Mouse (Mus musculus) monocyte, adult 5-6 weeks (primary cell): ENCODE measurements around the gene Gpatch11. TPM values are rescaled to one million over a fixed set of nuclear protein-coding genes. Genes with fewer than 3 reads are reported as not detected.
"Not testable (repeated sequence)": the region's sequence is repeated elsewhere in the genome, so short reads cannot be mapped to it uniquely, and the experiment has no call there.

Source experiments
- ATAC-seq: fragments of 153-309, 156-312 bp; replicated peaks from 2 replicates; pipeline ENCODE4 v1.8.0; 2017; ENCODE audit warnings: mild to moderate bottlenecking; ENCODE audit not compliant: low TSS enrichment, insufficient number of reproducible peaks, severe bottlenecking, poor library complexity, low FRiP score
- total RNA-seq: library from RNA; stranded (forward); fragments of 200-1000, 200-491, 200-594 nt; gene quantifications from 3 replicates; pipeline ENCODE4 v1.2.3, GENCODE M21; 2017

The Gpatch11 gene
- total RNA-seq: 57.6 to 86.9 TPM (median 66.9 TPM) in 3 replicates

DNA sequence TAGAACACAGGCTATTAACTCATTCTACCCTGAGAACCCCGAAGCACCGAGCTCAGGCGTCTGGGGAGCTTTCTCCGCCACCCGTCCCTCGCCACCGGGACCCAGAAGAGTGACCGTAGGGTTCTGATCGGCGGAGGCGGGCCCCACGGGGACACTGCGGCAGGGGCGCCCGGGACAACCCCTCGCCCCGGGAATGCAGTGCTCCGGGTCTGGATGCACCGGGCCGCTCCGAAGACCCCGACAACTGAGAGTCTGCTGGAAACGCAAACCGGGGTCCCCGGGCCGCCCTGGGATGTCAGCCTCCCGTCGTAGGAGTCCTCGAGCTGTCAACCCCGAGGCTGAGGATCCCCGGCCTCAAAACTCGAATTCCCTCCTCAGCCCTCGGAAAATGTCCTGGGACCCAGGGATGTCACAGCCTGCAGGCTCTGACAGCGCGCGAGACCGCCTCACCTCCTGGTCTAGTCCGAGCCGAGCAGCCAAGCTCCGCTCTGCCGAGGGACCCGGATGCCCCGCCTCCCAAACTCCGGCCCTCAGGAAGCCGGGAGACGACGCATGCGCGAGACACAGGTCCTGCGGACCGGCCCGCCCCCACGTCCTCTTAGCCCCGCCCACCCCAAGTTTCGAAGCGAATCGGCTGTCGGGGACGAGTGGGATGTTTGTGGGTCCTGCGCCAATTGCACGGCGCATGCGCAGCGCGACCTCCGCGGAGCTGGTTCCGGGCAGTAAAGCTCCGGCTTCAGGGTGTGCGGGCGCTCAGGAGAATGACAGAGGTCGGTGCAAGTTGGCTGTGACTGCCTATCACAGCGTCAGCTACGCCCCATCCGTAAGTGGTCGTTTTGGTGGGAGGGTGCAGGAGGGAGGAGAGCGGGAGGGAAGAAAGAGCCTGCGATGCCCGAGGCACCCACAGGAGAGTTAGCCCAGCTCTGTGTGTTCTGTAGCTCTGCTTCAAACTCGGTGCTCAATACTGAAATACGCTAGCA is at the start of gene Gpatch11, which contains the start of gene Heatr5b:
Gene Gpatch11, plus strand, starts transcription at position 712 of the 980 bp plus-strand sequence.
Gene Heatr5b, minus strand, starts transcription at position 509 of the 980 bp plus-strand sequence.
- peak; percentile 89 for ATAC-seq

GRCm38 (mm10) chr17:78788273-78788672 is 47.1 kb upstream of the Gpatch11 start:
- ATAC-seq: not testable (repeated sequence)

GRCm38 (mm10) chr17:78791068-78791689 is 44.2 kb upstream of the Gpatch11 start:
- ATAC-seq: no peak

- ATAC-seq: no peak
Measured at GRCm38 (mm10) chr17:78791690-78792070, 43.7 kb upstream of the Gpatch11 start.

DNA sequence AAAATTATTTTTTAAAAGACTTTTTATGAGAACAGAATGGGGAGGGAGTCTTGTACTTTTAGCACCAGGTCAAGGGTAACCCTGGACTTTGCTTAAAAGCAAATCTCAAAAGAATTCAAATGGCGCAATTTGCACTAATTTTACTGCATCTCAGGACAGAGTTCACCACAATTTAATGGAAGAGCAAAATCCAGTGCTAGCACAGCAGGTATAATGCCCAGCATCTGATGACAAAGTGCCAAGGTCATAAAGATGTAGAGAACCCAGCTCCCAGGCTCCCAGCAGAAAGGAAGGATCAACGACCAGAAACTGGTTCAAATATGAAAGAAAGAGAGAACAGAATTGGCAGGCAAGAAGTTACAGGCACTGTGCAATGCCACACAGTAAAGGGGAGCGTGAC is 43.2 kb upstream of the Gpatch11 start:
- no peak for ATAC-seq

- no peak for ATAC-seq
Measured at GRCm38 (mm10) chr17:78794390-78794789, 41.0 kb upstream of the Gpatch11 start.

- no peak for ATAC-seq
Measured at GRCm38 (mm10) chr17:78797222-78797621, 38.1 kb upstream of the Gpatch11 start.

DNA sequence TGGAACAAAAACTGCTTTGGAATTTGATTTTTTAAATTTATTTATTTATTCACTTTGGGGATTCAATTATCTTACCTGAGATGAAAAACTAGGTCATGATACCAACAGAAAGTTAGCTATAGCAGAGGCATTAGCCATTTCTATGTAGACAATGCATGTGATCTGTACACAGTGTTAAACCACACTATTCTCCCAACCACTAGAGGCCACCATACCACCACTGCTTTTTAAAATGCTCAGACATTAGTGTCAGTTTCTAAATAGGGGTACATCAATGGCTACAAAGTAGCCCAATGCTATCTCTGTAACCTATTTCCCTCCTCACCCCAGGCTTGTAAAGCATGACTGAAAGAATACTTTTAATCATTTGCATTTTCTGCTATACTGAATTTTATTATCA is 26.3 kb upstream of the Gpatch11 start:
- ATAC-seq: no peak

- no peak for ATAC-seq
Measured at GRCm38 (mm10) chr17:78809582-78809981, 25.8 kb upstream of the Gpatch11 start.

DNA sequence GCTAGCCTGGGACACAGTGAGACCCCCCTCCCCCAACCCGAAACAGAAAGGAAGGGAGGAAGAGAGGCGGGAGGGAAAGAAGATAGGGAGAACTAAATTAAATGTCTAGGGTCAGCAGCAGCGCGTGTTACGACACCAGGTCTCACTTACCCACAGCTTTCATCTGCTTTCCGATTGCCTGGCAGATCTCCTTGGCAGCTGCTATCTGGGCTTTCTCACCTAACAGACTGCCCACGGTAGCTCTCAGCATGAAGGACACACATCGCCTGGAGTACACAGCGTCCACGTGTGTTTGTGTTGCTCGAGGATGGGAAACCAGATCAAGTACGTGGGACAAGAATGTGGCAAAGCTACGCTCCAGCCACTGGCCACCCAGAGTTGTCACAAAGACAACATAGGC is 11.0 kb upstream of the Gpatch11 start:
- no peak; the same call in 1 of the 2 replicates for ATAC-seq

DNA sequence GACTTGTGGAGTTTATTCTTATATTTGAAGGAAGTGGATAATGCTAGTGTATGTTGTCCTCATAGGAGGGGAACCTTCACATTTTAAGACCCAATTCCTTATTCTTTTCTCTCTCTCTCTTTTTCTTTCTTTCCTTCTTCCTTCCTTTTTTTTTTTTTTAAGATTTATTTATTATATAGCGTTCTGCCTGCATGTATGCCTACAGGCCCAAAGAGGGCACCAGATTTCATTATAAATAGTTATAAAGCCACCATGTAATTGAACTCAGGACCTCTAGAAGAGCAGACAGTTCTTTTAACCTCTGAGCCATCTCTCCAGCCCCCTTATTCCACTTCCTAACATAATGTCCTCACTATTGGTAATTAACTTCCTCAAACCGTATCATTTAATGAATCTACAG is 689 bp downstream of the Gpatch11 start:
- ATAC-seq: no peak

- peak; percentile 29; the same call in 1 of the 2 replicates for ATAC-seq
Measured at GRCm38 (mm10) chr17:78842271-78842928, 7.0 kb downstream of the Gpatch11 start.

DNA sequence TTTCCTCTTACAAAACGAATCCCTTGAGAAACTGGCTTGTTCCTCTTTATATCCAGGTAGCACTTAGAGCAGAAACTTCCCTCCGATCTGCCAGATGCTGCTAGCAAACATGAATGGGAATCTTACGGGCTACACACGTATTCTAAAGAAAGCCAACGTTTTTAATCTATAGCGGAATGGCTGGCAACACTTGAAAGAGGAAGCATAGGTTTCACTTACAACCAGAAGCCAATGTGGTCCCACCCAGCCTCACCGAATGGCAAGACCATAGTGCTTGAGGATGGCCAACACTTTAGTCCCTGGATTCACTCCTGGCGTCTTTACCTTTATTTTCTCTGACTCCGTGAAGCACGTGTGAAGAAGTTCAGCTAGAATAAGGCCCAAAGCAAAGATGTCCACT is 20.9 kb downstream of the Gpatch11 start:
- ATAC-seq: no peak

DNA sequence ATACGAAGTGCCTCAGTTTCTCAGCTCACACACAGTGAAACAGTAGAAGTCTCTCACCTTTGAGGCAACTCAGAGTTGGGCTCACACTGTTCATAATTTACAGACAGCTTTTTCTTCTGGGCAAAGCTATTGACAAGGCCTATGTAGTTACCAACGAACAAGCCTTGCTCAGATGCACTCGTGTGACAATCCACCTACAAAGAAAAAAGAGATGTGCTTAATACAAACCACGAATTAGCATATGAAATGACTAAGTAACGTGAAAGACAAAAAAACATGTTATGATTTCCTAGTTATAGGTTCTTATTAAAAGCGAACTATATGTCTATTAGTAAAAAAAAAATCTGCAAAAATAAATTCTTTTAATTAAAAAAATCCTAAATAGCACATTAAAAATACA is 38.5 kb downstream of the Gpatch11 start:
- ATAC-seq: no peak

GRCm38 (mm10) chr17:78881878-78882304 is 46.5 kb downstream of the Gpatch11 start:
- ATAC-seq: no peak

GRCm38 (mm10) chr17:78882401-78883112 is 47.2 kb downstream of the Gpatch11 start, which contains the start of gene Eif2ak2:
TSS of gene Eif2ak2 (minus strand) at chr17:78882573.
- ATAC-seq: peak; percentile 77

DNA sequence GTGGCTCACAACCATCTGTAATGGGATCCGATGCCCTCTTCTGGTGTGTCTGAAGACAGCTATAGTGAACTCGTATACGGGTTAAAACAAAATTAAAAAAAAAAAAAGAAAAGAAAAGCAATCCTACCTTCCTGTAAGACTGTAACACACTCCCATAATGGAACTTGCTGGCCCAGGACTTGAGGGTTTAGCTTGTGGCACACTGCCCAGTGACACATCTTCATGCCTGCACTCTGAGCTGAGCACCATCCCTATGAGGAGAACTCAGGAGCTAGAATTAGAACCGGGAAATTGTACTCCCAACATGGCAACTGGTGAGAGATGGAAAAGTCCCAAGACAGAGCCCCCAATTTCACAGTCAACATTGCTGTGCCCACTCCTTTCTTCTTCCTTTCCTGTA is 47.9 kb downstream of the Gpatch11 start:
- no peak for ATAC-seq

DNA sequence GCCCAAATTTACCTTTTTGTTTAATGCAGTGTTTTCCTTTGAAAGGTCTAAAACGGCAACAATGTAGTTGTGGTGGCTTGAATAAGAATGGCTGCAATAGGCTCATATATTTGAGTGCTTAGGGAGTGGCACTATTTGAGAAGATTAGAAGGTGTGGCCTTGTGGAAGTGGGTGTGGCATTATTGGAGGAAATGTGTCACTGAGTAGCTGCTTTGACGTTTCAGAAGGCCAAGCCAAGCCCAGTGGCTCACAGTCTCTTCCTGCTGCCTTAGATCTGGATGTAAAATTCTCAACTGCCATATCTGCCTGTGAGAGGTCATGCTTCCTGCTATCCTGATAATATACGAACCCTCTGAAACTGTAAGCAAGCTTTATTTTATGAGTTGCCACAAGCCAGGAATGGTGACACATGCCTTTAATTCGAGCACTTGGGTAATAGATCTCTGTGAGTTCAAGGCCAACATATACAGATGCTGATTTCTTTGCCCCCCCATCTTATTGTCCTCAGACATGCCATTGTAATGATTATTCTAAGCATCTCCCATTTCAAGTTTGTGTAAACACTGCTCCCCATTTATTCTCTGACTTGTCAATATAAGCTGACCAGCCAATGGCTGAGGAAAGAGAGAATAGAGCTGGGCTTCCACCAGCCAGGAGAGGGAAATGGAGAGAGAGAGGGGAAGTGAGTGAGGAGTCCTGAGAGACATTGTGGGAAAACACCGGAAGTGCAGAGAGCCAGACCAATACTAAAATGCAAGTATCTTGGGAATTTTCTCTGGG is 50.1 kb downstream of the Gpatch11 start:
- ATAC-seq: no peak
